Mouse (Mus musculus) kidney, postnatal 14 days (tissue): ENCODE measurements at regions not wholly inside any gene's neighbourhood (a gene's known extent, or its start where the extent isn't known, plus 50 kb on each side); places are given as distances from the start of the nearest gene placed in this dataset.

Experiments
- DNase-seq: peaks from one replicate; pipeline ENCODE4 v3.0.0; 2022; ENCODE audit warnings: mixed read lengths

- DNase-seq: peak; percentile 5
These were observed 344.5 kb downstream of the Tmem38b start for GRCm38 (mm10) chr4:54170202-54170931.

- DNase-seq: no peak
These were observed 358.4 kb downstream of the Tmem38b start for GRCm38 (mm10) chr4:54184213-54184612.

GRCm38 (mm10) chr4:54195734-54196133 lies 369.9 kb downstream of the Tmem38b start:
- no peak for DNase-seq

DNA sequence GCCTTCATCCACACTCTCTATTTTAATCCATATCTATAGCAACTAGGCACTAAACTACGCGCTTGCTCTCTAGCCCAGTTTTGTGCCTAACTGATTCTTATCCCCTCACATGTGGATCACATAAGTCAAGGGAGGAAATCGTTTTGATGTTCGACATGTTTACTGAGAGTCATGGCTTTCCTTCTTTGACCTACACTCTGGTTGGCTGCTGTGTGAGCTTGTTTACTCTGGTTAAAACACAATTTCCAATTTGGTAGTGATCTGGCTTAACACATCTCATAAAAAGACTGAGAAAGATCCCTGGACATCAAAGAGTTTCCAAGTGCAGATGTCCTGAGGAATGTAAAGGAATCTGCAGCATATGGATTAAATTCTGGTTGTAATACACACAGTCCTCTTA lies 376.6 kb downstream of the Tmem38b start:
- DNase-seq: no peak

DNA sequence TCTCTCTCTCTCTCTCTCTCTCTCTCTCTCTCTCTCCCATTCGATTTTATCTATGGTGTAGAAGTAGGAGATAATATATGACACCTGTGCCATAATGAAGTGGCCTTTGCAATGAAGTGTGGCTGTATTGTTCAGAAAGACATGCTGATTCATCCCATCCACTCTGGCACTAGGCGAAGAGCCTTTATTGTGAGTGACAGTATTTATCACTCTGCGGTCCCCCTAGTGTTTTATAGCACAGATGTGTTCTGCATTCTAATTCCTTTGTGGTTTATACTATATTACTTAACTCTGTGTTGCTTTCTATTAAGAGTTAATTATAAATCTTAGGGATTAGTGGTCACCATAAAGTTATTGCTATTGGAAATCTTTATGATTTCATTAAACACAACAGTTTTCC lies 398.7 kb downstream of the Tmem38b start:
- DNase-seq: no peak
